Mouse (Mus musculus) WW6 (cell line): ENCODE data around the gene 4930562C15Rik.

ENCODE experiments used
- DNase-seq: peaks from one replicate; pipeline ENCODE4 v3.0.0-alpha.2; 2013; ENCODE audit warnings: low read depth, low spot score

The 4930562C15Rik gene

GRCm38 (mm10) chr16:4915931-4916330 is 80.7 kb downstream of the 4930562C15Rik start:
- no peak for DNase-seq

DNA sequence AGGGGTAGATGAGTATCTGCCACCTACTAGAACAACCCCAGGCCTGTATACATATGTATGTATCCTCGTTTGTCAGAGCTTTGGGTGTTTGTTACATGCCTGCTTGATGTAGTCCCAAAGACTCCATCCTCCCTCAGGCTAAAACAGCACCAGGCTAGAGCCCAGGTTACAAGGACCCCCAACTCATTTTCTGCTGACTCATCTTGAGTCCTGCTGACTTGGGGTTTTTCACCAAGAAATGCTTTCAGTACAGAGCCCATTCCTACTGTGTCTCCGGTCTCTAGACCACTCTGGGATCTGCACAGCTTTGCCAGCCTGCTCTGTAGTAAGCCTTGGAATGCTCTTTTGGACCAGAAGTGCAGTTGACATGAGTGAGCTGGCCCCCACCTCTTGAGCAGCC is 81.4 kb downstream of the 4930562C15Rik start:
- DNase-seq, result no peak
